Mouse (Mus musculus) ovary, adult 18-20 months (tissue): ENCODE measurements around the gene Smg9.
A peak's percentile ranks its signal among the peaks of the same experiment; 100 is the strongest.
"Not testable (repeated sequence)": the region's sequence is repeated elsewhere in the genome, so short reads cannot be mapped to it uniquely, and the experiment has no call there.

ENCODE experiments used
- DNase-seq: peaks from one replicate; pipeline ENCODE4 v3.0.0; 2022; ENCODE audit warnings: low spot score, mixed read lengths

The Smg9 gene

GRCm38 (mm10) chr7:24377091-24377865, 22.1 kb upstream of the Smg9 start:
- no peak for DNase-seq

GRCm38 (mm10) chr7:24378049-24378701, 21.2 kb upstream of the Smg9 start:
- no peak for DNase-seq

GRCm38 (mm10) chr7:24379934-24380333, 19.5 kb upstream of the Smg9 start:
- no peak for DNase-seq

- DNase-seq: no peak
Measured at GRCm38 (mm10) chr7:24380370-24380769, 19.0 kb upstream of the Smg9 start.

- no peak for DNase-seq
Measured at GRCm38 (mm10) chr7:24382730-24383372, 16.6 kb upstream of the Smg9 start.

- DNase-seq: no peak
Measured at GRCm38 (mm10) chr7:24384070-24384469, 15.3 kb upstream of the Smg9 start.

- DNase-seq: no peak
Measured at GRCm38 (mm10) chr7:24384827-24385226, 14.6 kb upstream of the Smg9 start.

GRCm38 (mm10) chr7:24387059-24387556, 12.3 kb upstream of the Smg9 start:
- DNase-seq: peak; percentile 78

- DNase-seq: no peak
Measured at GRCm38 (mm10) chr7:24389516-24390187, 9.8 kb upstream of the Smg9 start.

GRCm38 (mm10) chr7:24390512-24390911, 8.9 kb upstream of the Smg9 start:
- DNase-seq: no peak

- DNase-seq: no peak
Measured at GRCm38 (mm10) chr7:24391077-24391476, 8.3 kb upstream of the Smg9 start.

GRCm38 (mm10) chr7:24391687-24392086, 7.7 kb upstream of the Smg9 start:
- no peak for DNase-seq

- no peak for DNase-seq
Measured at GRCm38 (mm10) chr7:24394054-24394453, 5.4 kb upstream of the Smg9 start.

GRCm38 (mm10) chr7:24394475-24395161, 4.8 kb upstream of the Smg9 start:
- no peak for DNase-seq

- no peak for DNase-seq
Measured at GRCm38 (mm10) chr7:24396832-24397231, 2.6 kb upstream of the Smg9 start.

- DNase-seq: no peak
Measured at GRCm38 (mm10) chr7:24398364-24398913, 980 bp upstream of the Smg9 start.

GRCm38 (mm10) chr7:24400082-24400452, 648 bp downstream of the Smg9 start:
- DNase-seq: no peak

GRCm38 (mm10) chr7:24400489-24400888, 1.1 kb downstream of the Smg9 start:
- DNase-seq: not testable (repeated sequence)

- DNase-seq: no peak
Measured at GRCm38 (mm10) chr7:24402851-24403250, 3.4 kb downstream of the Smg9 start.

- no peak for DNase-seq
Measured at GRCm38 (mm10) chr7:24405649-24406048, 6.2 kb downstream of the Smg9 start.

- DNase-seq: no peak
Measured at GRCm38 (mm10) chr7:24406528-24407344, 7.3 kb downstream of the Smg9 start.
